Mouse (Mus musculus) lung, embryonic 15.5 days (tissue): ENCODE results near the gene Olfr201. TPM values are rescaled to one million over a fixed set of nuclear protein-coding genes. Genes with fewer than 3 reads are reported as not detected.

ENCODE experiments used
- polyA plus RNA-seq: library from polyadenylated mRNA; unstranded; fragments of >200 nt; fragmentation: Nextera tagmentation; extraction: Ambion mirVana; gene quantifications from 2 replicates; pipeline ENCODE4 v1.2.1, GENCODE M21; 2015

The Olfr201 gene
- polyA plus RNA-seq, 1 experiment from 2014 or later: not detected

Other genes with a start within 250 kb of the Olfr201 start
- gene Olfr186, start 242.3 kb downstream of the Olfr201 start, polyA plus RNA-seq: not detected in 2 replicates
- not detected in 2 replicates for gene Olfr187, start 232.9 kb downstream of the Olfr201 start, polyA plus RNA-seq
- gene Olfr190, start 194.6 kb downstream of the Olfr201 start, polyA plus RNA-seq: not detected in 2 replicates
- not detected in 2 replicates for gene Olfr191, start 182.8 kb downstream of the Olfr201 start, polyA plus RNA-seq
- not detected in 2 replicates for gene Olfr193, start 160.8 kb downstream of the Olfr201 start, polyA plus RNA-seq
- gene Olfr194, start 151.6 kb downstream of the Olfr201 start, polyA plus RNA-seq: not detected in 2 replicates
- gene Olfr195, start 125.6 kb downstream of the Olfr201 start, polyA plus RNA-seq: not detected in 2 replicates
- not detected in 2 replicates for gene Olfr196, start 102.2 kb downstream of the Olfr201 start, polyA plus RNA-seq
- gene Olfr198, start 69.1 kb downstream of the Olfr201 start, polyA plus RNA-seq: not detected in 2 replicates
- not detected in 2 replicates for gene Olfr199, start 52.9 kb downstream of the Olfr201 start, polyA plus RNA-seq
- not detected in 2 replicates for gene Olfr202, start 14.2 kb upstream of the Olfr201 start, polyA plus RNA-seq
- not detected in 2 replicates for gene Olfr203, start 26.2 kb upstream of the Olfr201 start, polyA plus RNA-seq
- not detected in 2 replicates for gene Olfr204, start 45.6 kb upstream of the Olfr201 start, polyA plus RNA-seq
- gene Olfr205, start 58.5 kb upstream of the Olfr201 start, polyA plus RNA-seq: not detected in 2 replicates
- gene Olfr206, start 76.6 kb upstream of the Olfr201 start, polyA plus RNA-seq: not detected in 2 replicates
- not detected in 2 replicates for gene Olfr209, start 91.4 kb upstream of the Olfr201 start, polyA plus RNA-seq
- gene Gabrr3, start 134.7 kb upstream of the Olfr201 start, polyA plus RNA-seq: not detected in 2 replicates
- gene Riox2, start 199.1 kb upstream of the Olfr201 start, polyA plus RNA-seq: 26.2 and 29.4 TPM in 2 replicates